Mouse (Mus musculus) G1E (cell line): ENCODE results near the gene Acsm3. TPM values are rescaled to one million over a fixed set of nuclear protein-coding genes. Genes with fewer than 3 reads are reported as not detected.

Source experiments
- ATAC-seq: 2 replicates; pipeline ENCODE4 v1.8.0; 2016; ENCODE audit warnings: mild to moderate bottlenecking; ENCODE audit not compliant: insufficient number of reproducible peaks, poor library complexity, low FRiP score, severe bottlenecking; ENCODE audit errors: extremely low read depth
- DNase-seq: peaks from one replicate; pipeline ENCODE4 v3.0.0; 2012; ENCODE audit warnings: low spot score
- H3K27me3 ChIP-seq: 2 replicates; pipeline ENCODE4 v1.6.1; 2012; ENCODE audit warnings: mild to moderate bottlenecking, low read length, inconsistent platforms; ENCODE audit not compliant: insufficient read depth
- H3K36me3 ChIP-seq: replicated peaks from 2 replicates; pipeline ENCODE3; 2012; ENCODE audit warnings: mild to moderate bottlenecking, inconsistent platforms
- H3K4me1 ChIP-seq: 2 replicates; pipeline ENCODE4 v1.6.1; 2012; ENCODE audit warnings: low read depth, low read length, inconsistent platforms, mixed read lengths; ENCODE audit not compliant: insufficient read depth
- H3K4me3 ChIP-seq: 2 replicates; pipeline ENCODE4 v1.5.1; 2012; ENCODE audit warnings: low read depth, mild to moderate bottlenecking, inconsistent platforms, low read length, moderate library complexity, mixed read lengths
- H3K9me3 ChIP-seq: replicated peaks from 2 replicates; pipeline ENCODE4 v1.6.1; 2012; ENCODE audit warnings: inconsistent platforms
- CTCF ChIP-seq: IDR thresholded peaks from 2 replicates; pipeline ENCODE4 v1.5.1; 2012; ENCODE audit warnings: low read depth, low read length, inconsistent platforms, mixed read lengths
- GATA1 ChIP-seq: IDR thresholded peaks from 2 replicates; pipeline ENCODE4 v1.6.1; 2012; ENCODE audit warnings: borderline replicate concordance, low read length, inconsistent platforms, mixed read lengths
- GATA2 ChIP-seq: IDR thresholded peaks from 2 replicates; pipeline ENCODE4 v1.6.1; 2012; ENCODE audit warnings: low read depth, low read length, inconsistent platforms, borderline replicate concordance
- POLR2AphosphoS5 ChIP-seq: IDR thresholded peaks from 2 replicates; pipeline ENCODE4 v1.6.1; 2012; ENCODE audit warnings: low read depth, low read length, inconsistent platforms; ENCODE audit not compliant: insufficient replicate concordance
- TAL1 ChIP-seq: conservative IDR thresholded peaks from 2 replicates; pipeline ENCODE4 v1.6.1; 2012; ENCODE audit warnings: low read depth, low read length, inconsistent platforms, mixed read lengths
- polyA plus RNA-seq: library from polyadenylated mRNA; stranded (reverse); fragments of >175 nt; gene quantifications from 2 replicates; pipeline ENCODE4 v1.2.3, GENCODE M21; 2012
- total RNA-seq, 2 experiments: library from RNA; stranded (forward) in 1 of 2; stranded (reverse) in 1 of 2; fragments of 200-1000 nt in 1 of 2; fragments of >200 nt in 1 of 2; fragmentation: Nextera tagmentation in 1 of 2; gene quantifications; 2 replicates each; pipeline ENCODE4 v1.2.3; 2014 to 2017

The Acsm3 gene
- total and polyA plus RNA-seq, 3 experiments = 0.49 TPM; not detected in 2

DNA sequence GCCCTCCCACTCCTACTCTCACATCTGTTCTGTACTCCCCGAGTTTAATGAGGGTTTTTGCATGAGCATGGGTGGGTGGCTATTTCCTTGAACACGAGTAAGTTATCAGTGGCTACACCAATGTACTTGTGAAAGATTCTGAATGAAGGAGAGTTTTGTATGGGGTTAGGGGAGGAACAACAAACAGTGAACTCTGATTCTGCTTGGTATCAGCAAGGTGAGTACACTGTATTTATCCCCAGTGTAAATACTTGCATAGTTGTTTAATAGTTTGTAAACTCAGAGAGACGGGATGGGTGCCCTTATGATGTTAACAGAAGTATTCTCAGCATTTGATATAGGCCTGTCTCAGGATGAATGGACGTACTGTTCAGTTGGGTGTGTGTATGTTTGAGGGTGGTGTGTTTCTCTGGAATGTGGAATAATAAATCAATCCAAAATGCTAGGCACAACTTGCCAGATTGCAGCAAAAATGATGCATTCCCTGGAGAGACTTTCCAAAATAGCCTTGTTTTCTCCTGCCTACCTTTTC, 1.5 kb downstream of the Acsm3 start:
- no peak for DNase-seq
- no peaks in the 10 kb centered on the region for H3K36me3 ChIP-seq
- no peaks in the 10 kb centered on the region for H3K9me3 ChIP-seq
- peaks cover 18% of the 10 kb centered on the region for H3K27me3 ChIP-seq
- no peak for TF ChIP-seq CTCF
- no peak for TF ChIP-seq POLR2AphosphoS5
- no peak for TF ChIP-seq GATA2
- no peak for TF ChIP-seq TAL1
- TF ChIP-seq GATA1 = no peak
- no peak for ATAC-seq
- no peak overlapping the region for H3K4me3 ChIP-seq
- no peaks in the 10 kb centered on the region for H3K4me1 ChIP-seq

DNA sequence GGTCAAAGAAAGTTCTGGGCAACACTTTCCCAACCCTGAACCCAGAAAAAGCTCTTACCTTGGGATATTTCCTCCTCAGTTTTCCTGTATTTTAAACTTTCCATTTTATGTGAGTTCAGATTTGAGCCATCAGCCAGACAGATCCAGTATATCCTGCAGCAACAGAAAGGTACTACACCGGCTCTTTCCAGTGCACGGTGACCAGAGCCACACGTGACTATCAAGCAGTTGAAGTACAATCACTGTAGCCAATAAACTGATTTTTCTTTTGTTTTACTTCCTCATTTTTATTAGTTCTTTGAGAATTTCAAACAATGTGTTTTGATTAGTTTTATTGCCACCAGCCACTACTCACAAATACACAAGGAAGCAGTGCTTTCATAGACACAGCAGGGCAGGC, 3.7 kb downstream of the Acsm3 start:
- ATAC-seq = no peak
- H3K4me1 ChIP-seq = no peaks in the 10 kb centered on the region
- H3K4me3 ChIP-seq = no peak overlapping the region
- H3K9me3 ChIP-seq = no peaks in the 10 kb centered on the region
- TF ChIP-seq CTCF (no peak), GATA2 (no peak), POLR2AphosphoS5 (no peak), GATA1 (no peak), TAL1 (no peak)
- no peaks in the 10 kb centered on the region for H3K36me3 ChIP-seq
- peaks cover 13% of the 10 kb centered on the region for H3K27me3 ChIP-seq
- DNase-seq = no peak

DNA sequence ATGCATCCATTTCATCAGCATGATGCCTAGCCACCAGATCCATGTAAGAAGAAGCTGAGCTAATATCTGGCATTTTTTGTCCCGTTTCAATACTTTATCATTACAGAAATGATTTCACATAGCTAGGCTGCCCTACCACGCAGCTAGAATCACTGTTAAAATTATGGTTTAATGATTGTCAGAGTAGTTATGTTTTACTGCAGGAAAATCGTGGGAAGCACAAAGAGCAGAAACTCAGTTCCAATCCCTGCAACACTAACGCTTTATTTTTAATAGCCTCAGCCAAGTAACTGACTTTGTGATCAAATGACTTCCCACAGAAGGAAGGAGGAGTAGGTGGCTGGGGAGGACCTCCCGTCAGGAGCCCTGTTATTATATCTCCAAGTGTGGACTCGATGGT, 6.3 kb downstream of the Acsm3 start:
- TF ChIP-seq TAL1 (no peak), GATA1 (no peak), CTCF (no peak), POLR2AphosphoS5 (no peak), GATA2 (no peak)
- H3K4me3 ChIP-seq = no peak overlapping the region
- peaks cover 6% of the 10 kb centered on the region; the same call in 1 of the 2 replicates for H3K27me3 ChIP-seq
- peaks cover 1% of the 10 kb centered on the region for H3K36me3 ChIP-seq
- no peaks in the 10 kb centered on the region for H3K4me1 ChIP-seq
- H3K9me3 ChIP-seq = no peaks in the 10 kb centered on the region
- DNase-seq (no peak), ATAC-seq (no peak)

DNA sequence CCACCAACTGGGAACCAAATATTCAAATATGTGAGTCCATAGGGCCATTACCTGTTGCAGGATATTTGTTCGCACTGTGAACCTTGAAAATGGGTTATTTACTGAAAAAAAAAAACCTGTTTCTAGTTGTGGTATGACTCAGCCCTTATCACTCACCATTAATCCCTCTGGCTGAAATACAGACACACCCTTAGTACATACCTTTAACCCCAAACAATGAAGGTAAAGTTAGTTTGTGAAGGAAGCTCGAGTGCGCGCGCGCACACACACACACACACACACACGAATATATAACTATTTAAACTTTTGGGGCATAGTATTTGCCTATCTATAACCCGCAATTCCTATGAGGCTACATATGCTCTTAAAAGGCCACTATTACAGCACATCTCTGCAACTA, 9.2 kb downstream of the Acsm3 start:
- no peak for ATAC-seq
- no peak for DNase-seq
- H3K4me3 ChIP-seq = no peak overlapping the region
- H3K27me3 ChIP-seq = no peaks in the 10 kb centered on the region
- TF ChIP-seq TAL1 = no peak
- no peak for TF ChIP-seq POLR2AphosphoS5
- no peak for TF ChIP-seq GATA1
- no peak for TF ChIP-seq CTCF
- TF ChIP-seq GATA2 = no peak
- H3K36me3 ChIP-seq = peaks cover 2% of the 10 kb centered on the region
- H3K9me3 ChIP-seq = no peaks in the 10 kb centered on the region
- no peaks in the 10 kb centered on the region for H3K4me1 ChIP-seq

DNA sequence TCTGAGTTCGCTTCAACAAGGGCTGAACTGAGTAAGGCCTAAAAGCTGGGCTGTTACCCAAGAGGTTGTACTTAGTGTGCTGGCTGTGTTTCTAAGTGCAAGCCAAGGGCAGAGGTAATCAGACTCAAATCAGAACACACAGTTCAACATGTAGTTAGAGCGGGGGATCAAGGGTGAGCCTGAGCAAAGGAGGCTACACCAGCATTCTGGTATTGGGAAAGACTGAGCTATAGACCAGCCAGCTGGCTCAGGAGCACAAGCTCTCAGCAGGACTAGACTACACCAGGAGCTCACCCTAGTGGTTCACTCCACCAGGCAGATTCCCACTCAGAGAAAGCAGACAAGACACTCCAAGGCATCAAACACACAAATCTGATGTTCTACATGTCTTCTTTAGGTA, 22.7 kb downstream of the Acsm3 start:
- no peak for DNase-seq
- Histone ChIP-seq H3K36me3 (peaks cover 55% of the 10 kb centered on the region), H3K9me3 (no peaks in the 10 kb centered on the region), H3K4me3 (no peak overlapping the region), H3K4me1 (peaks cover 33% of the 10 kb centered on the region), H3K27me3 (no peaks in the 10 kb centered on the region)
- TF ChIP-seq CTCF (no peak), GATA2 (no peak), GATA1 (no peak), TAL1 (no peak), POLR2AphosphoS5 (no peak)
- no peak for ATAC-seq

DNA sequence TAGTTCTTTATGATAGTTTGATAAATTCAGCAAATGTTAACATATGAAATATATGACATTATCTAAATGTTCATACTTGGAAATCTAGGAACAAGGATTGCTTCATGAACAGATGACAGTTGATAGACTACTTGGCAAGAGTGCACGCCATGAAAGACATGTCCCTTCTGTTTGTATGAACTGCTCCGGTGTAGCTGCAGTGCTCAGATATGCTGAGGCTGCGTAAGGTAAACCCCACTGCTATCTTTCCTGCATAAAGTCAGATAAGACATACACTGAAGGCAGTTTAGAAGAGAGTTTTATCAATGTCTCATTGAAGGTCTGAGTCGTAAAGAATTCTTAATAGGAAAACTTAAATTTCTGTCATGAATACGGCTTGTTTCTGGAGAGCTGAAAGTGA, 24.2 kb downstream of the Acsm3 start:
- peaks cover 35% of the 10 kb centered on the region for H3K4me1 ChIP-seq
- TF ChIP-seq TAL1 (peak; percentile 77), GATA2 (no peak), CTCF (no peak), GATA1 (no peak)
- H3K27me3 ChIP-seq = no peaks in the 10 kb centered on the region
- H3K4me3 ChIP-seq = no peak overlapping the region; the same call in 1 of the 2 replicates
- no peaks in the 10 kb centered on the region for H3K9me3 ChIP-seq
- ATAC-seq (peak; percentile 98), DNase-seq (peak; percentile 5)
- H3K36me3 ChIP-seq = peaks cover 68% of the 10 kb centered on the region

DNA sequence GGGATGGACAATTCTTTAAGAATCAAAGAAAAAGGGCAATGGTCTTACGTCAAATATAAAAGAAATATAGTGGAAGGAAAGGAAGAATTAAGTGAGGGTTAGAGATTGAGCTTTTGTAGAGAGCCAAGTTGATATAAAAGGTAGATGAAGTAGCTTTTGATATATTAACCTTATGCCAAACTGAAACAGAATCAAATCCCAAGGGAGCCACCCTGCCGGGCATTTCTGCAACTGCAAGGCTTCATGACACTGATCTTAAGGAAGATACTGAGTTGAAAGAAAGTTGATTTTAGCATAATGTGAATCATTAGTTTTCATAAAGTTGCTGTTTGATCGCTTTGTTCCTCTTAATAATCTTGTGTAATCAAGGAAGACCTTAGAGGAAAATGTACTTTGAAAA, 28.3 kb downstream of the Acsm3 start:
- ATAC-seq (no peak), DNase-seq (no peak)
- Histone ChIP-seq H3K4me1 (peaks cover 39% of the 10 kb centered on the region), H3K9me3 (no peaks in the 10 kb centered on the region), H3K36me3 (peaks cover 63% of the 10 kb centered on the region), H3K27me3 (no peaks in the 10 kb centered on the region), H3K4me3 (no peak overlapping the region)
- TF ChIP-seq POLR2AphosphoS5 (no peak), CTCF (no peak), GATA2 (no peak), GATA1 (no peak), TAL1 (no peak)
